Mouse (Mus musculus): ENCODE measurements around the gene Iqschfp.

Gene Iqschfp

DNA sequence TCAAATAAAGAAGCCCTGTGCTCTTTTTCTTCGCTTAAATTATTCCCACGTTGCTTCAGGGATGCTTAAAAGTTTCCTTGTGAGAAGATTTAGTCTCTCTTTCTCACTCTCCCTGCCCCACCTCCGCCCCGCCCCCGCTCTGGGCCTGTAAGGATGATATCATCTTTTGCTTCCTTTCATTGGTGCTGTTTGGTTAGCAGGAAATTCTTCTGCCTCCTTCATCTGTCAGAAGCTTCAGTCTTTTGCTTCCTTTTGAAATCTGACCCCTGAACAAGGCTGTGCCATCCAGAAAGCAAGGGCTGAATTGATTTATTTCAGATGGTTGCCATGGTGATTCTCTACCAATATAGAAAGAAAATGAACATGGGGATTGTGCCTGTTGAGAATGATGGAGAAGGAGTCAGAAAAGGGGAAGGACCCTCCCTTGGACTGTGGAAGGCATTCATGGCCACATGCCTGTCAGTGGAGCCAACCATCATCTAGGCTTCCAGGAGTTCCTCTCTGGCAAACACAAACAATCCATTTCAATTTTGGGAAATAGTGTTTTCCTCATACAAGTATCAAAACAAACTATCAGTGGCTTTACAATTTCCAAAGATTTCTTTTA lies 62.5 kb downstream of the Iqschfp start:
- in situ Hi-C loops (cut with MboI), result no loop called here

DNA sequence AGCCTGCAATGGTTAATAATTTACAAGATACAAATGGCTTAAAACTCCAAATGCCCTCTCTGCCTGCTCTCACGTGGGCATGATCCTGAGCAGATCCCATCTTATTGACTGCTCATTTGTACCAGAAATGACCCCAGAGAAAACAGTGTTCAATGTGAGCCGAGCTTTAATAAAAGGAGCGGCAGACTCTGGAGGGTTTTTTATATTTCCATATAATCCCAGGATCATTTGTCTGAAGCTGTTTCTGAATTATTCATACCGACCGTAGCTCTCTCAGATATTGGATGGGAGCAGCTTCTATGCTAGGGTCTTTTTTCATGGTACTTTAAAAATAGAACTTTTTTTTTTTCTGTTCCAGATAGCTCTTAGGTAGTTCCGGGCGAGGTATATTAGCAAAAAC lies 67.6 kb downstream of the Iqschfp start:
- in situ Hi-C loops (cut with MboI), result no loop called here

DNA sequence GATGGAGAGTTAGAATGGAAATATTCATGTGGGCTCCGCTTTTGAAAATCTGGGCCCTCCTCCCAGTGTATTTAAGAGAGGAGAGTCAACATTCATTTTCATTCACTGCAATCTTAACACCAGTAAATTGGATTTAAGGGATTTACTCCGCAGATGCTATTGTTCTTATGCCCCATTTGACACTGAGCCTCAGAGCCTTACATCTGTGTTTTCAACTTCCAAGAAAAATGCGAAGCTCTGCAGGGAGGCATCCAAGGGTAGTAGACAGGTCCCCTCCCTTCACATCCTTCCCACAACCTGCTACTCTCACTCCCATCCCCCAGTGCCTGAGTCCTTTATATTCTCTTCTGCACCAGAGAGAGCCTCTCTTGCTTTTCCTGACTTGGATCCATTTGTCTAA lies 68.1 kb downstream of the Iqschfp start:
- in situ Hi-C loops (cut with MboI), result no loop called here

DNA sequence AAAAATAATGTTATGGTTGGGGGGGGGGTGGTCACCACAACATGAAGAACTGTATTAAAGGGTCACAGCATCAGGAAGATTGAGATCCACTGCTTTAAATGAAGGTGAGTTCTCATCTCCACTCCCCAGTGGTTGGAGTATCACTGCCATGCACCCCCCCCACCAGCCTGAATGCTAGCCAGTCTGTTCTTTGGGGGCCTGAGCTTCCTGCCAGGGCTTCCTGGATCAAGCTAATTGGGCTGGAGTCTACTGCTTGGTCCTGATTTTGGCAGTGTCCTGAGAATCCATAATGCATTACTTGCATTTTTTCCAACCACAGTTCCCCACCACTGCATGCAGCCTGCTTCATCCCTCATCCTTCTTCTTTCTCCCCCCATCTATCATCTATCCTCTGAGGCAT lies 68.7 kb downstream of the Iqschfp start:
- in situ Hi-C loops (cut with MboI), result no loop called here

DNA sequence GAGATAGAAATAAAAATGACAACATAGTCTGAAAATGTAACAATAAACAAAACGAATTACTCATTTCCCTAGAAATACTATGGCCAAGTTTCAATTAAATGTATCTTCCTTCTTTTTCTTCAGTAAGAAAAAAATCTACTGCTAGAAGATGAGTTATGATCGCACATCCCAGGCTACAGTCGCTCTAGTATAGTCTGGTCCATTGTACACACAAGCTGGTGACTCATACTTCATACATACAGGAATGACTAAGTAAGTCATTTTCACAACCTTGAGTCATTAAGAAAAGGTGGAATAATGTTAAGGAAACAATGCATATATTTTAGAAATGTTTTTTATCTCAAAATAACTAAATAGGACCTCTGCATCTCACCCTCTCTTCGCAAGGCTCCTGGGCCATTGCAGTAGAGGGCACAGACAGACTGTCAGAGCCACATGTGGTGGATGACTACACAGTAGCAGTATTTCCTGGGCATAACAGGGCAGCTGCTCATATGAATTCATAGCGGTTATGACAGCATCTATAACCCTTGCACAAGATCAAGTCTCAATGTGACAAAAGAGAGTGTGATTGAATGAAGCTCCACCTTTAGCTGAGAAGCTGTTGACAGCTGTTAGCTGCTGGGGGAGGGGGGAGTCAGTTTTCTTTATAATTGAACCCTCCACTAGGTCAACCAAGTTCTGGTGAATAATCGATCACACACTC lies 70.1 kb downstream of the Iqschfp start:
- in situ Hi-C loops (cut with MboI), result no loop called here

DNA sequence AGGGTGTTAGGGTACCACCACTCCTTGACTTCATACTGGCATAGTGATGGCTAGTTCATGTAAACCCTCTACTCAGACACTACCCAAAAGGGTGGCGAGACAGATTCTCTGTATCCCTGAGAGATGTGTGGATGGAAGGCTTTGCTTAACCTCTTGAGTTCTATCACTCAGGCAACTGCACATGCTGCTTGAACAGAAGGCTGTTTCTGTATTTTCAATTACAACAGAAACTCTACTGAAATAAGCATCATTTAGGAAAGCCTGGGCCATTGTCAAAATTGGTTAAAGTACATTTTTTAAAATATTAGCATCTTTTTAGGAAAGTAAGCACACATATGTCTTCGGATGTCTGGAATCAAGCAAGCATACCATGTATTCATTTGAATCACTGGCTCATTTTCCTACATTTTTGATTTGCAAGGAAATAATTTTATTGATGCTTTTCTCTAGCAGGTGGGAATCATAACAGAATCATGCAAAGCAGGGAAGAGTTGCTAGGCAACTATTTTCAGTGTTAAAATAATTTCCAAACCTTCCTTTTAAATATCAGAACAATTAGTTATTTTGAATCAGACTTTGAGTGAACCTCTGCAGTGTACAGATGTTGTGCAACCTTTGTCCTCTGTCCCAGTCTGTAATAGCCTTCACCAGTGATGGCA lies 82.4 kb downstream of the Iqschfp start:
- in situ Hi-C loops (cut with MboI), result no loop called here

DNA sequence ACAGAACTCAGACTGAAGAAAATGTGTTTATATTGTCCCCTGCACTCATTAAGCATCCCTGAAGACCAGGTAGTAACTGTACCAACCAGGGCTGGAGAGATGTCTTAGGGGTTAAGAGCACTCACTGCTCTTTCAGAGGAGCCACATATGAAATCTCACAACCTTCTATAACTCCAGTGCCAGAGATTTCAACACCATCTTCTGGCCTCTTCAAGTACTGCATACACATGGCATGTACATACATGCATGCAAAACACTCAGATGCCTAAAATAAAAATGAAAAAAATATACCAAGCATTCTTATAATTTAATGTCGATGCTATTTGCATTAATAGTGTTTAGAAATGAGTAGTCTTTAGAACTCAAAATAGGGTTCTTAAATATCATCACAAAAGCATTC lies 88.0 kb downstream of the Iqschfp start:
- in situ Hi-C loops (cut with MboI), result no loop called here

DNA sequence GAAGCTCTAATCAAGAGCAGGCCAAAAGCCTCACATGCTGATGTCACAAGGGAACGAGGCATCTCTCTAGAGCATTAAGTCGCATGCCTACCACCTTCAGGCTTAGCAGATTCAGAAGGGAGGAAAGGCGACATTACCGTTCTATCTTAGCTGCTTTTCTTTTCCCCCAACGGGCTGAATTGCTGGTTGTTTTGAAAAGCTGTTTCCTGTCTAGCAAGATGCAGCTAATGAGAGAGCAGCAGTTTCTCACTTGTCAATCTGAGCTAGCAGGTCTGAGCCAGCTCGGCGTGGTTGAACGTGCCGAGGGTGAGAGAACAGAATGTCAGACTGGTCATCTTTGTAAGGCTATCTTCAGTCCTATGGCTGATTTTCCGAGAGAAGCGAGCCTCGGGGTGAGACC lies 91.3 kb downstream of the Iqschfp start:
- in situ Hi-C loops (cut with MboI), result no loop called here

DNA sequence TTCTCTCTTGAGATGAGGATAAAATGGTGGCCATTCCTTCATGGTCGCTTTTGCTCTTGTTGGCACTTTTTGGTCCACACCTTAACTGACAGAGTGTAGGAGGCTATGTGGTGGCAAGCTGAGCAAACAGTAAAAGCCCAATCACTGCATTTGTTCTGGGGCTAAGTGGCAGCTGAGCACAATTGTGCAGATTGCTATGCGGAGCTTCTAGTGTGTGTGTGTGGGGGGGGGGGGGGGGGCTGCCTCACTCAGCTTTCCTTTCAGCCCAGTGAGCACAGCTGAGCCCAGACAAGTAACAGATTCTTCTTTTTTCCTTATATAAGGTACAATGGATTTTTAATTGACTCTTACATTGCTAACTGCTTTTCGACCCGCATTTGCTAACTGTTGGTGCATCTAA lies 110.4 kb downstream of the Iqschfp start:
- in situ Hi-C loops (cut with MboI), result no loop called here

DNA sequence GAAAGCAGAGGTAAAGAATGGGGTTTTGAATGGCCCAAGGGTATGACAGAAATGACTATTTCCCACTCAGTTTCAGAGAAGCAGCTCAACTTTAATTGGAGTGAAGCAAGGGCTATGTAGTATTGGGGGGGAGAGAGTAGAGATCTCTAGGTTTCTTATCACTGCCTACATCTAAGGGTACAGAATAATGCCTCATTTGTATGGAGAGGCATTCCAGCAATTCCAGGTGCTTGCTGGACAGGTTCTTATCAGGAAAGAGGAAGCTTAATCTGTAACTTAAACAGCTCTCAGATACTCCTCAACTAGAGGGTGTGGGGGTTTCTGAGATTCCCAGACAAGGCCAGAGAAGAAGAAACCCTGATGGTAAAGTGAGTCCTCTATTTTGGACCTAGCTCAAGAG lies 120.3 kb downstream of the Iqschfp start:
- in situ Hi-C loops (cut with MboI), result no loop called here

DNA sequence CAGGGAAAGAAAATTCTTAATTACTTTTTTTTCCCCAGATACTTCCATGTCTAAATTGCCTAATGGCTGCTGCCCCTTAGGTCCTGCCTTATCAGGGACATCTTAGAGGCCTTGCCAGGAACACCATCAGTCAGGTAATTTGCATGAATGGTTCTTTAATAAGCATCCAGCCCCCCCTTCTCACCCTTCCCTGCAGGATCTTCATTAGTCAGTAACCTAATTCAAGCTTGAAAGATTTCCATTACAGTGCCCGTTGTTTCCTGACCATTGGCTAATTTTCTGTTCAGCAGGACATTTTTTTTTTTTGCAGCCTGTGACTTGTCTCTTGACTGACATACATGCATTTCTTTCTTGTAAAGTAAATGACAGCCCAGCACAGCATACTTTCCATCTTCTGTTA lies 123.8 kb downstream of the Iqschfp start:
- in situ Hi-C loops (cut with MboI), result no loop called here

DNA sequence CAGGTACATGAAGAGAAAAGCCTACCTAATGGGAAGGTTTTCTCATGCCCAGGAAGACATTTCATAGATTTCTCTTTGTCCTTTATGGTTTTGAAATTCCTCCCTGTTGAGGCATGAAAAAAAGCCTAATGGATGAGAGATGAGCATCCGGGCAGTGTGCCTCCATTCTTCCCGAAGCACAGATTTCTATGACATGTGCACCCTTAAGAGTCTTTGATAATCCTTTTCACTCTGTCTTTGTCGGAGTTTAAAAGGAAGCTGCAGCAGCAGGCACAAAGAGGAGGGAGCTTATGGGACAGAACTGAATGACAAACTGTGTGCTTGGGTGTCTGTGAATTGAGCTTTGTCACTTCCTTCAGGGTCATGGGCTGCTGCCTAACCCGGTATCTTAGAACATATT lies 127.4 kb downstream of the Iqschfp start:
- in situ Hi-C loops (cut with MboI), result no loop called here

DNA sequence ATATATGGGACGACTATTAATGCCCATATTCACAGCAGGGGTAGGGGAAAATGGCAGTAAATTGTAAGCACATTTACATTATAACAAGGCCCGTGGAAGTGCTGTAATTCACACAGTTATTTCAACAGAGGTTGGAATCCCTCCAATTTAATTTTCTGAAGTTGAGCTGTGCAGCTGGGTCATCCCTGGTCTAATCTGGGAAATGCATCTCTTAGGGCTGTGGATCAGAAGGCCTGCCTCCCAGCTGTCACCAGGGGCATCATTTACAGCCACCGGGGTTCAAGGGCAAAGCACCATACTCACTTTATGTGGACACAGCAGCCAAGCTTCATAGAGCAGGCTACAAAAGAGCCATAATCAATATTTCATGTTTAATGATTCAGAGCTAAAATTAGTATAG lies 144.1 kb downstream of the Iqschfp start:
- in situ Hi-C loops (cut with MboI), result no loop called here

DNA sequence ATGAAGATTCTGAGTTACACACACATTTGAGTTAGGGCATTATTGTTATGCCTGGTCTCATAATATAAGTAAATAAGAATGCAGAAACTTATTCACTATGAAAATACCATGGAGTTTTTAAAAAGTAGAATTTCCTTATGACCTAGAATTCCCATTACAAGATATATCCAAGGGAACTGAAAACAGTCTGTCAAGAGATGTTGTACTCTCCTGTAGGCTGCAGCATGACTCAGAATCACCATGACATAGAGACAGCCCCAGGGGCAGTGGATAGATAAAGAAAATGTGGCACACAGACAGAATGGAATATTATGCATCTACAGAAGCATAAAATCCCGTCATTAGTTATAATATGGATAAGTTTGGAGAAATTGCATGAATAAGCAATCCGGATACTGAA lies 150.9 kb downstream of the Iqschfp start:
- in situ Hi-C loops (cut with MboI), result no loop called here

DNA sequence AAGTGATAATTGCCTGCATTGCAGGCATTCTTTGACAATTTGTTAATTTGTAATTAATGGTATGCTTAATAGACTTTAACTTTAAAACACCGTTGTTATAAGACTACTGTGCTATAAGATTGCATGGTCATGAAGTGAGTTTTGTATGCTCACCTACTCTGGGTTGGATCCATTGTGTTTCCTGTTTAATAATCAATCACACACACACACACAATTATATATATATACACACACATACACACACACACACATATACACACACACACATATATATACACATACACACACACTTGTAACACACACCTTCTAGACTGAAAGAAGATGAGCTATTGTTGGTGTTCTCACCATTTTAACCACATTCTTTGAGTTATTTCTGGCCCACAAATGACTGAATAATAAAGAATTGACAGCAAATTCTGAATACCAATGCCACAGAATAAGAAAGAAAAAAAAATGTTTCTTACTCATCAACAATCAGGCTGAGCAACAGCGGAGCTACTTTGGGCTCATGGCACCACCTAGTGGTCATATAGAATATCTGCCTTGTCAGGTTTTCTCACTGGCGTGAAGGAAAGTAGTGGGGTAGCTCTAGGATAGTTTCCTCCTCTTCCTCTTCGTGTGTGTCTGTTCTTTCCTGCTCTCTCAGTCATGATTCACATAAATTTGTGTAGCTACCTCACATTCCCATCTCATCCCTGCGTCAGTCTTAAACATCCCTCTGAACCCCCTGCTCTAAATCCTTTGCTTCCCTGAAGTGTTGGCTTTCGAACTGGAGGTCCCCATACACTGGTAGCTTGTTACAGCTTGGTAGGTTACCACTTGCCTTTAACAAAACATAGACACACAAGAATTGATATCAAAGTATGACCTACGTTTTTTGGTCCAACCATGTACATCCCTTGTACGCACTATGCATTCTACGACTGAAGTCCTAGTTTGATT lies 153.7 kb downstream of the Iqschfp start:
- in situ Hi-C loops (cut with MboI), result no loop called here

DNA sequence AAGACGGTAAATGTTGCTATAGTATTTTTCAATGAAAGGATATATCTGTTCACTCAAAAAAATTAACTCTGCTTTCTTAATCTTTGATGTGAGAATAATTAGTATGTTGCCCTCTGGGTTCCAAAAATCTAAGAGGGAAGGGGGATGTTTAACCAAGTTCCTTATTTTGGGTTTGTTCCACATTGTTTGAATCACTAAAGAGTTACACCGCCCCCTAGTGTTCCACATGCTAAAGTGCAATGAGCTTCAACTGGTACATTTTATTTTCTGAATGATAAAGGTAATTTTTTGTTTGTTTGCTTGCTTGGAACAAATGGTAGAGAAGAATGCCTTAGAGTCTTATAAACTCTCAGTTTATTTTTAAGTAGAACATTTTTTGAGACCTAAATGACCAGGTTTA lies 161.5 kb downstream of the Iqschfp start:
- in situ Hi-C loops (cut with MboI), result no loop called here

DNA sequence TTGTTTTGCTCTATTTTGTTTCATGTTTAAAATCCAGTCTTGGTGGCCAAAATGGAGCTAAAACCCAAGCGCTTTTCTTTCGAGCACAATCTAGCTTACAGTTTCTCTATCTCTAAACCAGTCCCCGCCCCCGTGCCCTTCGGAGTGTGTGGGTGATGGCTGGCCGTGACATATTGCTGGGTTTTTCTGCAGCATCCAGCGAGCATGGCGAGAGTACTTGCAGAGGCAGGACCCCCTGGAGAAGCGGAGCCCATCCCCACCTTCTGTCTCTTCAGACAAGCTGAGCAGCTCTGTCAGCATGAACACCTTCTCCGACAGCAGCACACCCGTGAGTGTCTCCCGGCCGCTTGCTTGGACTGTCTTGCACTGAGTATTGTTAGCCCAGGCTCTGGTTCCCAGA lies 163.0 kb downstream of the Iqschfp start:
- in situ Hi-C loops (cut with MboI), result no loop called here

DNA sequence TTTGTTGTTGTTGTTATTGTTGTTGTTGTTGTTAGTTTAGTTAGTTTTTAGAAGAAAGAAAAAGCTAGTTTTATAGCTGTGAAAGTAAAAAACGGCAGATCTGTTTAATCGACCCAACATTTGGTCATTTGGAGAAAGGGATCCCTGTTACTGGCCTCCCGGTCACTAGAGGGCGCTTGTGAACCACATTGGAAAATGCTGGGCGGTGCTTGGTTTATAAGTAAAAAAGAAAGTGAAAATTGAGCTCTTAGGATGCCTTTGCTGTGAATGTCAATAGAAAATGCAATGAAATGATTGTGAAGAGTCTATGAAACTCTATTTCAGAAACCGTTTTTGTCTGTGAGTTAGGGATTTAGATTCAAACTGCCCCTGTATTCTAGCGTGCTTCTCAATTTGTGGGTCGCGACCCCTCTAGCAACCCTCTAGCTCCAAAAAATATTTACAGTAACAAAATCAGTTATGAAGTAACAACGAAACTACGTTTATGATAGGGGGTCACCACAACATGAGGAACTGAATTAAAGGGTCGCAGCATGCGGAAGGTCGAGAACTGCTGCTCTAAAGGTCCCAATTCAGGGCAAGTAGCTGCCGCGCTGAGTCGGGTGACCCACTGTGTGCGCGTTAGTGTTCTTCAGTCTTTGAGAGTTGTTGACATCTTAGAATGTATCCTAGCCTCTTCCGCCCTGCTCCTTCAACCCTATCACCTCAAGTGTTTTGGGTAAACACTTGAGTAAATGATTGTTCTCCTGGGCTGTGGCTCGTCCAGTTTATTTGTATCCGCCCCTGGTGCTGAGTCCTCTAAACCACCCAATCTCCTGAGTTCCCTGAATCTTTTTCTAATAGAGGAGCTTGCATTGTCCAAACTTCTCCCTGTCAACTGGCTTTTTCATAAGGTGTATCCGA lies 164.6 kb downstream of the Iqschfp start:
- in situ Hi-C loops (cut with MboI), result no loop called here

DNA sequence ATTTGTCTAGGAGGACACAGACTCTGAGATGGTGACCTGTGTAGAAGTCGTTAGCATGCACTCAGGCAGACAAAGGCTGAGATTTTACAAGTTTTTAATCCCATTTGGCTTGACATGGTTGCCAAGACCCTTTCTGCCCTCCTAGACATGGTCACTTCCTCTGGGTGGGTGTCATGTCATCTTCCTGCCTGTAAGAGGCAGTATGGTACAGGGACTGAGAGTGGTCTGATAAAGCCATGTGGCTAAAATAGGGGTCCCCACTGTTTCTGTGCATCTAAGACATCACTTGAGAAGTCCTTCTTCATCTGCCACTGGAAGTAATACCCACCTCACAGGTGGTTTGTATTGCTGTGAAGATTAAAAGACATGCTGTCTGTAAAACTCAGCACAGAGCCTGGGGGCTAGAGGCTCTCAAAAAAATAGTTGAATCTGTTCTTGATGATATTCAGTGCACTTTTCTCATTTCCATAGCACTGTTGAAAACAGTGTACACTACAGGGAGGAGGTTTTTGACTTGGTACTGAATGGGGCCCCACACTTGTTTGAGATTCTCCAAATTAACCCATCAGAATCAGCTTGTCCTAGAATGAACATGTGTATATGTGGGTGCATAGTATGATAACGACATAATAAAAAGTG lies 167.2 kb downstream of the Iqschfp start:
- in situ Hi-C loops (cut with MboI), result no loop called here

DNA sequence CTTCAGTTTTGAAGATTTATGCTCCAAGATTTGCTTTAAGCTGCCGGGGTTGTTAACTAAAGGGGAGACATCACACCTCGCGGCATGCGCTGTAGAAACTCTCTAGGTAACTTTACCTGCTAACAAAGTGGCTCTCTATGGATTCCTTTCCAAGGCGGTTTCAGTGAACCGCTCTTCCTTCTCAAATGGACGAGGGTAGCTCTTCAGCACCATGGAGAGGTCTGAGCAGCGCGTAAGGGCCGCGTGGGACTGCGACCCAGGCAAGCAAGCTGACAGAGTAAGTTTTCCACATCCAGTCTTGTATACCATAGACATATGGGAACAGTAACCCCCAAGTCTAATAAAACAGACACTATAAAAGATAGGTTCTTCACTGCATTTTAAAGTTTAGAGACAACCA lies 172.7 kb downstream of the Iqschfp start, which contains the start of gene Schip1:
TSS of gene Schip1 (plus strand) at position 72 of the 400 bp plus-strand sequence.
- in situ Hi-C loops (cut with MboI), result no loop called here

All from mature B cell (primary cell).